Mouse (Mus musculus) testis, adult 2 months (tissue): ENCODE measurements around the gene Angptl1.

Experiments used
- CTCF ChIP-seq: fragments of 200-500 bp; IDR thresholded peaks from 2 replicates; pipeline ENCODE4 v1.5.1; 2012; ENCODE audit warnings: low read depth, mild to moderate bottlenecking, inconsistent platforms, low read length, moderate library complexity; ENCODE audit not compliant: control insufficient read depth, insufficient read depth, insufficient replicate concordance
- POLR2A ChIP-seq: fragments of 200-500 bp; IDR thresholded peaks from 2 replicates; pipeline ENCODE4 v1.6.1; 2012; ENCODE audit warnings: low read depth, mild to moderate bottlenecking, inconsistent platforms, low read length, moderate library complexity; ENCODE audit not compliant: control insufficient read depth

DNA sequence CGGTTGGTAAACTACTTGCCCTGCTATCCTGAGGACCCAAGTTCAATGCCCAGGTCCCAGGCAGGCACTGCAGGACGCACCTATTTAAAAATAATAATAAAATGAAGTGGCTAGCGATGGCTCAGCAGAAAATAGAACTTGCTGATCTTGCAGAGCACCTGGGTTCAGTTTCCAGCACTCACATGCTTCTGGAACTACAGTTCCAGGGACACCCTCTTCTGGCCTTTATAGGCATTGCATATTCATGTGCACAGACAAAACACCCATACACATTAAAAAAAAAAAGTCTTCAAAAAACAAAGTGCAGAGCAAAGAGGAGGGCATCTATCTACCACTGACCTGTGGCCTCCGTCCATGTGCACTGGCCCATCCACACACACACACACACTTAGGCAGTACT, 53.2 kb downstream of the Angptl1 start:
- TF ChIP-seq CTCF: no peak
- no peak for TF ChIP-seq POLR2A
